Mouse (Mus musculus) adipose tissue, adult 10 weeks (tissue): ENCODE measurements around the gene Uri1. TPM values are rescaled to one million over a fixed set of nuclear protein-coding genes. Genes with fewer than 3 reads are reported as not detected.

ENCODE experiments used
- polyA plus RNA-seq: library from polyadenylated mRNA; stranded (reverse); fragments of 350-450 nt; fragmentation: Illumina TruSeq; extraction: RNeasy Lipid Tissue Mini Kit (QIAGEN cat#74804); gene quantifications from one replicate; pipeline ENCODE4 v1.2.3, GENCODE M21; 2014; ENCODE audit warnings: low read depth, low replicate concordance

Uri1 gene
- 42.5 TPM for polyA plus RNA-seq

DNA sequence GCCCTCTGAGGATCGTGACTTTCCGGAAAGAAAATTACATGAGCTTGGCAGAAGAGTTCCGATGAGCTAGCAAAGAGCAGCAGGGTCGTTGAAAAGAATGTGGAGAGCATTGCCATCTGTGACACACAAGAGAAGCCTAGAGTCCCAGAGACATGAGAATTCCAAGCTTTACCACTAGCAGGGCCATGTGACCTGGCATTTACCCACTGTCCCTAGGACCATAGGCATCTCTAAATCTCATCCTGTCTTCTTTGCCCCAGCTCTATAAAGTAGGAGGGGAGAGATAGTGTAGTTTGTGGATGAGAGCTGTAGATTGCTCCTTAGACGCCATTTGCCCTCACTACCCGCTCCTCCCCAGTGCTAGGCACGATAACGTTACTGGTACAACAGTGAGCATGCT is at the start of gene Uri1:
Gene Uri1, minus strand, starts transcription at position 101 of the 400 bp plus-strand sequence.

Other genes with a start within 250 kb of the Uri1 start
- 0.82 TPM for gene Zfp536, start 249.9 kb downstream of the Uri1 start, polyA plus RNA-seq
- 1.9 TPM for gene Ccne1, start 84.0 kb upstream of the Uri1 start, polyA plus RNA-seq
- gene 1600014C10Rik, start 159.7 kb upstream of the Uri1 start, polyA plus RNA-seq = 46.0 TPM
- gene Plekhf1, start 204.5 kb upstream of the Uri1 start, polyA plus RNA-seq = 3.6 TPM
- gene Pop4, start 247.9 kb upstream of the Uri1 start, polyA plus RNA-seq = 22.3 TPM